Mouse (Mus musculus) liver, postnatal 0 days (tissue): Measurements from ENCODE around the gene Hykk. TPM values are rescaled to one million over a fixed set of nuclear protein-coding genes. Genes with fewer than 3 reads are reported as not detected.

Source experiments
- ATAC-seq: fragments of 200-750 bp; cut with Nextera tagmentation; 2 replicates; pipeline ENCODE4 v1.8.0; 2017; ENCODE audit warnings: mild to moderate bottlenecking, moderate library complexity
- DNase-seq: peaks from one replicate; pipeline ENCODE4 v3.0.0-alpha.2; 2016
- H3K27ac ChIP-seq: fragments of 300-500 bp; sonication (generic); 2 replicates; pipeline ENCODE4 v1.5.1; 2014; ENCODE audit warnings: antibody characterized with exemption, moderate library complexity, mild to moderate bottlenecking, low read depth
- H3K27me3 ChIP-seq: fragments of 300-500 bp; sonication (generic); 2 replicates; pipeline ENCODE4 v1.6.1; 2014; ENCODE audit warnings: low read length, control low read depth, mixed read lengths; ENCODE audit not compliant: insufficient read depth
- H3K36me3 ChIP-seq: fragments of 300-500 bp; sonication (generic); replicated peaks from 2 replicates; pipeline ENCODE4 v1.6.1; 2014; ENCODE audit warnings: mild to moderate bottlenecking, control low read depth, low read length, moderate library complexity, mixed read lengths; ENCODE audit not compliant: insufficient read depth
- H3K4me1 ChIP-seq: fragments of 300-500 bp; sonication (generic); 2 replicates; pipeline ENCODE4 v1.6.1; 2014; ENCODE audit warnings: antibody characterized with exemption, mild to moderate bottlenecking, control low read depth; ENCODE audit not compliant: insufficient read depth
- H3K4me2 ChIP-seq: fragments of 300-500 bp; sonication (generic); 2 replicates; pipeline ENCODE4 v1.6.1; 2014; ENCODE audit warnings: low read depth, mild to moderate bottlenecking, low read length, moderate library complexity, mixed read lengths
- H3K4me3 ChIP-seq: fragments of 300-500 bp; sonication (generic); 2 replicates; pipeline ENCODE4 v1.5.1; 2014; ENCODE audit warnings: low read depth, low read length
- H3K9ac ChIP-seq: fragments of 300-500 bp; sonication (generic); replicated peaks from 2 replicates; pipeline ENCODE4 v1.6.1; 2014; ENCODE audit warnings: mild to moderate bottlenecking, moderate library complexity
- H3K9me3 ChIP-seq: fragments of 300-500 bp; sonication (generic); 2 replicates; pipeline ENCODE4 v1.6.1; 2016; ENCODE audit warnings: mild to moderate bottlenecking, control low read depth, low read length, mixed read lengths
- CTCF ChIP-seq: sonication (generic); IDR thresholded peaks from 2 replicates; pipeline ENCODE4 v1.5.1; 2016; ENCODE audit warnings: antibody characterized with exemption, low read depth
- EP300 ChIP-seq: IDR thresholded peaks from 2 replicates; pipeline ENCODE4 v1.6.1; 2016; ENCODE audit warnings: antibody characterized with exemption, low read depth, mild to moderate bottlenecking
- WGBS: fragments of 180-500 bp; shearing (Covaris S2); extraction: QIAGEN DNeasy Blood & Tissue Kit; methylation state at CpG from one replicate; pipeline ENCODE4 v1.1.7; 2014; ENCODE audit not compliant: insufficient replicate concordance; 5-methylcytosine and 5-hydroxymethylcytosine counted together
- polyA plus RNA-seq: library from polyadenylated mRNA; unstranded; fragments of >200 nt; fragmentation: Nextera tagmentation; extraction: Ambion mirVana; gene quantifications from 2 replicates; pipeline ENCODE4 v1.2.1, GENCODE M21; 2015

The Hykk gene
- 13.7 and 14.0 TPM in 2 replicates for polyA plus RNA-seq

DNA sequence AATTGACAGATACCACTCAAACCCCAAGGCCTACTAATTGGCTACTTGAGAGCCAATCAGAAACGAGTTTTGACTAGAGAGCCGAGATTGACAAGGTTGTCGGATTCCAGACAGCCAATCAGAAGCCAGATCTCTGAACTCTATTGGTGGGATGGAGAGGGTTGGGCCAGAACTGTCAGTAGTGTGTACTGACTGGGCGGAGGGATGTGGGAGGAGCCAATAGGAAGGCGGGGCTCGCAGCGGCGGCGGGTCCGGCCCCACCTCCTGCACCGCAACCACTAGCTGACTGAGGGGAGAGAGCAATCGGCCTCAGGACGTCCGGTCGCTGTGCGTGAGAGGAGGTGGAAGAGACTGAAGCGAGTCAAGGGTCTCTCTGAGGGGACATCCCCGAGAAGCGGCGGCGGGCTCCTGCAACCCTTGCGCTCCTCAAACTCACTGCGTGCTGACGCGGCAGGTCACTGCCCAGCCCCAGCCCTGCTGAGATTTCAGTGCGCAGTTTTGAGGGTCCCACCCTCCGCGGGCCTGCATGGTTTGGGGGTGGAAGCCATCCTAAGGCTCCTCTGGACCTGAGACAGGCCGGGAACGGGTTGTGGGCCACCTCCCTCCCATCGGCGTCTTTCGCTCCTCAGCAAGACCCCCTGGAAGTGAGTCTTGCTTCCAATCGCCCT lies at the start of gene Hykk:
Gene Hykk (plus strand): TSS at position 274 of the 668 bp plus-strand sequence.
- H3K36me3 ChIP-seq: peaks cover 3% of the 10 kb centered on the region; the same call in 1 of the 2 replicates
- ATAC-seq: peak; percentile 95
- 1% methylated on average over 34 of the region's 34 CpGs for WGBS
- H3K27me3 ChIP-seq: no peaks in the 10 kb centered on the region
- TF ChIP-seq CTCF (no peak), EP300 (no peak)
- H3K4me1 ChIP-seq: peaks cover 6% of the 10 kb centered on the region; the same call in 1 of the 2 replicates
- peaks cover 2% of the 10 kb centered on the region; the same call in 1 of the 2 replicates for H3K9me3 ChIP-seq
- peak within 1 kb of the TSS; percentile 79 for H3K9ac ChIP-seq
- peak within 1 kb of the TSS; percentile 73 for H3K4me2 ChIP-seq
- peak; percentile 89 for DNase-seq
- peak within 1 kb of the TSS; percentile 95 for H3K27ac ChIP-seq
- H3K4me3 ChIP-seq: peak within 1 kb of the TSS; percentile 59

DNA sequence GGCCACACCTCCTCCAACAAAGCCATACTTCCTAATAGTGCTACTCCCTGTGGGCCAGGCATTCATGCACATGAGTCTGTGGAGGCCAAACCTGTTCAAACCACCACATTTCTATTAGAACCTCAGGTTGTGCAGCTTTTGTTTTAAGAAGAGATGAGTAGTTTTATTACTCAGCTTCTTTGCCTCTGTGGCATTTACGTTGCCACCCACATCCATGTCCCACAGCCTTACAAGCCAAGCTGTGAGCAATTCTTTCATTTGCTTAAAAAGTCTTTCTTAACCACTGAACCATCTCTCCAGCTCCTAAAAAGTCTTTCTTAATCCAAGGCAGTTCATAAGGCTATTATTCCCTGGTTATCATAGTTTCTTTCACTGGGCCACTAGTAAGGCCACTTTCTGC lies 38.3 kb upstream of the Hykk start:
- TF ChIP-seq CTCF: no peak
- TF ChIP-seq EP300: no peak
- H3K9me3 ChIP-seq: no peaks in the 10 kb centered on the region
- H3K9ac ChIP-seq: no peak overlapping the region
- WGBS: 88% methylated on average over 1 of the region's 1 CpGs
- peaks cover 36% of the 10 kb centered on the region for H3K36me3 ChIP-seq
- no peak overlapping the region for H3K4me2 ChIP-seq
- no peaks in the 10 kb centered on the region for H3K4me1 ChIP-seq
- H3K27ac ChIP-seq: no peak overlapping the region
- H3K4me3 ChIP-seq: no peak overlapping the region
- ATAC-seq (no peak), DNase-seq (no peak)
- H3K27me3 ChIP-seq: no peaks in the 10 kb centered on the region

DNA sequence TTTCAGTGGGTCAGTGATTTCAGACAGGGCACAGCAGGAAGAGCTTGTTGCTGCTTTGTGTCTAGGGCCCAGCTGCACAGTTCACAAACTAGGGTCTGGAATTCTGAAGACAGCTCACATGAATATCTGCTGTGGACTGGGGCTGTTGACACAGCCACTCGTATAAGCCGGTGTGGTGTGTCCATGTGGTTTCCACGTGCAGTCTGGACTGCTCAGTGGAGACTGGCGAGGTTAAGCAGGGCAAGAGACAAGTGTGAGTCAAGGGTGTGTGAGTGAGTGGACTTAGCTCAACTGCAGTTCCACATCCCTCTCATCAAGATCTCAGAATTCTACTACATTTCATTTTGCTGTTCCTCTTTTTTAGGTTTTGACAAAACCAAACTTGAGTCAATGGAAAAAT lies 25.0 kb upstream of the Hykk start:
- Histone ChIP-seq H3K9ac (no peak overlapping the region), H3K9me3 (no peaks in the 10 kb centered on the region), H3K4me1 (no peaks in the 10 kb centered on the region), H3K27me3 (no peaks in the 10 kb centered on the region), H3K36me3 (peaks cover 60% of the 10 kb centered on the region), H3K4me2 (no peak overlapping the region), H3K27ac (no peak overlapping the region), H3K4me3 (no peak overlapping the region)
- 76% methylated on average over 4 of the region's 4 CpGs for WGBS
- no peak for DNase-seq
- no peak for ATAC-seq
- no peak for TF ChIP-seq EP300
- TF ChIP-seq CTCF: no peak

DNA sequence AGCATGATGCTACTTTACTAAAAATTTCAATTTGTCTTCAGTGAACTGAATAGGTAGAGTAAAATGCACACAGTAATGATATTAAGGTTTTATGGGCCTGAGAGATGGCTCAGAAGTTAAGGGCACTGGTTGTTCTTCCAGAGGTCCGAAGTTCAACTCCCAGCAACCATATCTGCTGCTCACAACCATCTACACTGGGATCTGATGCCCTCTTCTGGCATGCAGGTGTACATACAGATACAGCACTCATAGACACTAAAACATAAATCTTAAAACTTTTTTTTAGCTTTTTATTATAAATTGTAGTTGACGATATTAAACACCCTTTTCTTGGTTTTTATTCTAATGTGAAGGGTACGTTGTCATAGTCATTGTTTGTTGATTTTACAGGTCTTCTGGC lies 20.0 kb upstream of the Hykk start:
- H3K4me3 ChIP-seq: no peak overlapping the region
- H3K9me3 ChIP-seq: no peaks in the 10 kb centered on the region
- 80% methylated on average over 3 of the region's 3 CpGs for WGBS
- H3K9ac ChIP-seq: no peak overlapping the region
- ATAC-seq (peak; percentile 31; the same call in 1 of the 2 replicates), DNase-seq (no peak)
- no peak overlapping the region for H3K4me2 ChIP-seq
- H3K36me3 ChIP-seq: peaks cover 66% of the 10 kb centered on the region
- TF ChIP-seq EP300: no peak
- TF ChIP-seq CTCF: peak; percentile 56
- H3K27me3 ChIP-seq: no peaks in the 10 kb centered on the region
- no peaks in the 10 kb centered on the region for H3K4me1 ChIP-seq
- H3K27ac ChIP-seq: no peak overlapping the region

DNA sequence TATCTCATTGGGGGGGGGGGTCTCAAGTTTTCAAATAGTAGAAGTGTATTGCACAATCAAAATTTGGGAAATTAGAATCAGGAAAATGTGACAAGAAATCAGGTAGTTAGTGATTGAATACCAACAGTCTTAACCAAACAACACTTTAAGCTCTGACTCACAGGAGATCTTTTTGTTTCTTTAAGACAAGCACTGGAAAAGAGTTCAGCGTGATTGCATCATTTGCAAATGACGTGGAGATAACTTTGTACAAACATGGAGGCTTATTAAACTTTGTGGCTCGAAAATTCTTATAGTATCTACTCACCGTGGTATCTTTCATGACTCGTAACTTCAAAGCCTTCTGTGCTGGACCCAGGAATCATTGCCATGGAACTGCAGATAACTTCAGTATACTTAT lies 7.6 kb upstream of the Hykk start:
- Histone ChIP-seq H3K27ac (no peak overlapping the region), H3K4me1 (no peaks in the 10 kb centered on the region), H3K9me3 (no peaks in the 10 kb centered on the region), H3K9ac (no peak overlapping the region), H3K4me3 (no peak overlapping the region), H3K4me2 (no peak overlapping the region), H3K36me3 (peaks cover 39% of the 10 kb centered on the region), H3K27me3 (no peaks in the 10 kb centered on the region)
- ATAC-seq: no peak
- WGBS: 78% methylated on average over 5 of the region's 5 CpGs
- TF ChIP-seq EP300 (no peak), CTCF (no peak)
- DNase-seq: no peak

DNA sequence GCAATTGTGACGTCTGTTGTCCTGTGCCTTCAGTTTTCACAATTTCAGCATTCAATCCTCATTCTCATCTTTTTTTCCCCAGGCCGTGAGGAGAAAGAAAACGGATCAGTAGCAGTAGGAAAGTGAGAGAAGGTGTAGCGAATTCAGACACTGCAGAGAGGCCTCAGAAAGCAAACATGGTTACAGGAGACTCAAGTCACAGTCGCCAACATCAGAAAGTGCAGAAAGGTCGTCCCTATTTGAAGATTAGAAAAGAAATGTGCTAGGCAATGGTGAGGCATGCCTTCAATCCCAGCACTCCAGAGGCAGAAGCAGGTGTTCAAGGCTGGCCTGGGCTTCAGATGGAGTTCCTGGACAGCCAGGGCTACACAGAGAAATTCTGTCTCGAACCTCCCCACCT lies 1.5 kb upstream of the Hykk start:
- H3K4me3 ChIP-seq: no peak overlapping the region
- no peak overlapping the region for H3K9ac ChIP-seq
- peaks cover 4% of the 10 kb centered on the region; the same call in 1 of the 2 replicates for H3K36me3 ChIP-seq
- no peaks in the 10 kb centered on the region for H3K27me3 ChIP-seq
- 68% methylated on average over 7 of the region's 7 CpGs for WGBS
- TF ChIP-seq CTCF (no peak), EP300 (no peak)
- H3K27ac ChIP-seq: no peak overlapping the region
- H3K4me2 ChIP-seq: no peak overlapping the region
- DNase-seq (no peak), ATAC-seq (no peak)
- H3K9me3 ChIP-seq: peaks cover 2% of the 10 kb centered on the region; the same call in 1 of the 2 replicates
- H3K4me1 ChIP-seq: peaks cover 6% of the 10 kb centered on the region; the same call in 1 of the 2 replicates
